Comparison of ENCODE assay signal across 18 mouse cellular contexts in genomic region chr9:63722918-63723317, GRCm38 (mm10).
"Had no signal": no experiment of that assay in that cellular context is flagged by ENCODE, and none has a peak within 500 bp of the region (broad histone marks: within the 10 kb centered on the region; RNA-seq: fewer than 3 reads in every experiment).

No protein-coding gene starts in this region.

- H3K27me3 ChIP-seq: limb, embryonic 12.5 days; liver, embryonic 13.5 days; megakaryocyte, embryonic 14.5 days; midbrain, embryonic 15.5 days; neural tube, embryonic 13.5 days had no signal

- DNase-seq: kidney, adult 9 months; kidney, postnatal 36 days; layer of hippocampus, adult 9-11 months; layer of hippocampus, postnatal 36 days; liver; liver, embryonic 13.5 days; liver, postnatal 0 days; retina, postnatal 1 day; right cerebral cortex, postnatal 4 days; spleen, adult 18-20 months; thymus, postnatal 4 days had no signal

- H3K27ac ChIP-seq: kidney, postnatal 0 days; limb, embryonic 12.5 days; liver, embryonic 13.5 days; macrophage; midbrain, embryonic 15.5 days; neural tube, embryonic 13.5 days had no signal

- H3K36me3 ChIP-seq: liver, embryonic 13.5 days; midbrain, embryonic 15.5 days; neural tube, embryonic 13.5 days had no signal

- H3K4me3 ChIP-seq: limb, embryonic 12.5 days; liver, embryonic 13.5 days; midbrain, embryonic 15.5 days; neural tube, embryonic 13.5 days had no signal

- H3K9me3 ChIP-seq: limb, embryonic 12.5 days; liver, embryonic 13.5 days; megakaryocyte, embryonic 14.5 days; midbrain, embryonic 15.5 days; neural tube, embryonic 13.5 days had no signal

- ATAC-seq: liver, postnatal 0 days; midbrain, embryonic 15.5 days had no signal

- H3K4me2 ChIP-seq: limb, embryonic 12.5 days; liver, embryonic 13.5 days; midbrain, embryonic 11.5 days; midbrain, embryonic 15.5 days; neural tube, embryonic 13.5 days had no signal

- H3K9ac ChIP-seq: limb, embryonic 12.5 days; liver, embryonic 13.5 days; liver, postnatal 0 days; midbrain, embryonic 15.5 days; neural tube, embryonic 13.5 days had no signal
